Mouse (Mus musculus) liver, adult 2 months (tissue): ENCODE measurements around the gene Mrto4. TPM values are rescaled to one million over a fixed set of nuclear protein-coding genes. Genes with fewer than 3 reads are reported as not detected.
A peak's percentile ranks its signal among the peaks of the same experiment; 100 is the strongest.

Experiments
- DNase-seq: peaks from one replicate; pipeline ENCODE4 v3.0.0-alpha.2; 2011; ENCODE audit warnings: low read depth, low spot score; ENCODE audit errors: extremely low read depth
- H3K27ac ChIP-seq: fragments of 200-500 bp; replicated peaks from 2 replicates; pipeline ENCODE4 v1.5.1; 2012; ENCODE audit warnings: low read depth, mild to moderate bottlenecking, control low read depth, inconsistent platforms, low read length; ENCODE audit not compliant: insufficient read depth
- H3K27me3 ChIP-seq: fragments of 200-500 bp; 2 replicates; pipeline ENCODE4 v1.6.1; 2012; ENCODE audit warnings: mild to moderate bottlenecking, moderate library complexity, low read length, inconsistent platforms; ENCODE audit not compliant: control insufficient read depth, insufficient read depth
- H3K36me3 ChIP-seq: fragments of 200-500 bp; 2 replicates; pipeline ENCODE4 v1.6.1; 2012; ENCODE audit warnings: low read length, inconsistent platforms; ENCODE audit not compliant: control insufficient read depth, insufficient read depth
- H3K4me1 ChIP-seq: fragments of 200-500 bp; 2 replicates; pipeline ENCODE4 v1.6.1; 2011; ENCODE audit warnings: low read length; ENCODE audit not compliant: control insufficient read depth, insufficient read depth
- H3K4me3 ChIP-seq: fragments of 200-500 bp; 2 replicates; pipeline ENCODE4 v1.5.1; 2011; ENCODE audit warnings: low read depth, mild to moderate bottlenecking, control low read depth, low read length, moderate library complexity; ENCODE audit not compliant: insufficient read depth
- H3K79me2 ChIP-seq: fragments of 200-500 bp; 2 replicates; pipeline ENCODE4 v1.6.1; 2012; ENCODE audit warnings: inconsistent platforms, mild to moderate bottlenecking, low read length, moderate library complexity; ENCODE audit not compliant: control insufficient read depth, insufficient read depth
- H3K9ac ChIP-seq: fragments of 200-500 bp; 2 replicates; pipeline ENCODE4 v1.6.1; 2012; ENCODE audit warnings: low read depth, mild to moderate bottlenecking, control low read depth, inconsistent platforms, low read length
- CTCF ChIP-seq: fragments of 200-500 bp; IDR thresholded peaks from 2 replicates; pipeline ENCODE4 v1.5.1; 2011; ENCODE audit warnings: low read depth, low read length, control low read depth
- POLR2A ChIP-seq: fragments of 200-500 bp; IDR thresholded peaks from 2 replicates; pipeline ENCODE4 v1.6.1; 2011; ENCODE audit warnings: low read length, control low read depth; ENCODE audit not compliant: insufficient read depth; ENCODE audit errors: extremely low read depth
- WGBS: fragments of 180-500 bp; shearing (Covaris S2); methylation state at CpG from one replicate; pipeline ENCODE4 v1.1.7; 2018; 5-methylcytosine and 5-hydroxymethylcytosine counted together
- polyA plus RNA-seq: library from polyadenylated mRNA; depleted of rRNA; stranded (reverse); fragments of >200 nt; gene quantifications from 2 replicates; pipeline ENCODE4 v1.2.3, GENCODE M21; 2012
- total RNA-seq: library from RNA; depleted of rRNA; stranded (reverse); fragments of >200 nt; gene quantifications from 2 replicates; pipeline ENCODE4 v1.2.3, GENCODE M21; 2014

Mrto4 gene
- total and polyA plus RNA-seq, 2 experiments: 22.8 to 26.0 TPM

- TF ChIP-seq CTCF (no peak), POLR2A (no peak)
- peak overlapping the region; percentile 91 for H3K9ac ChIP-seq
- peak; percentile 79 for DNase-seq
- WGBS: 12% methylated on average over 14 of the region's 14 CpGs
- peaks cover 11% of the 10 kb centered on the region; the same call in 1 of the 2 replicates for H3K36me3 ChIP-seq
- no peaks in the 10 kb centered on the region for H3K27me3 ChIP-seq
- H3K4me3 ChIP-seq: peak overlapping the region; percentile 75
- peak overlapping the region; percentile 83 for H3K27ac ChIP-seq
- peaks cover 14% of the 10 kb centered on the region for H3K4me1 ChIP-seq
- peaks cover 12% of the 10 kb centered on the region; the same call in 1 of the 2 replicates for H3K79me2 ChIP-seq
Measured at GRCm38 (mm10) chr4:139311707-139312106, 40.7 kb downstream of the Mrto4 start.

GRCm38 (mm10) chr4:139310899-139311701, 41.3 kb downstream of the Mrto4 start:
- Histone ChIP-seq H3K36me3 (peaks cover 11% of the 10 kb centered on the region; the same call in 1 of the 2 replicates), H3K9ac (peak overlapping the region; percentile 91), H3K4me1 (peaks cover 14% of the 10 kb centered on the region), H3K27ac (peak overlapping the region; percentile 83), H3K27me3 (no peaks in the 10 kb centered on the region), H3K4me3 (peak overlapping the region; percentile 75), H3K79me2 (peaks cover 12% of the 10 kb centered on the region; the same call in 1 of the 2 replicates)
- under 1% methylated on average over 53 of the region's 53 CpGs for WGBS
- TF ChIP-seq POLR2A: no peak
- no peak for TF ChIP-seq CTCF
- DNase-seq: peak; percentile 70

GRCm38 (mm10) chr4:139310171-139310898, 42.0 kb downstream of the Mrto4 start, which contains the start of the genes Pqlc2 and Akr7a5:
Gene Pqlc2, minus strand, starts transcription at chr4:139310708.
Gene Akr7a5, plus strand, starts transcription at chr4:139310744.
- Histone ChIP-seq H3K27ac (peak within 1 kb of the TSS; percentile 83), H3K9ac (peak within 1 kb of the TSS; percentile 91), H3K4me1 (peaks cover 14% of the 10 kb centered on the region), H3K79me2 (peaks cover 12% of the 10 kb centered on the region; the same call in 1 of the 2 replicates), H3K27me3 (no peaks in the 10 kb centered on the region), H3K36me3 (peaks cover 5% of the 10 kb centered on the region; the same call in 1 of the 2 replicates), H3K4me3 (peak within 1 kb of the TSS; percentile 75)
- under 1% methylated on average over 63 of the region's 63 CpGs for WGBS
- DNase-seq: peak; percentile 78
- TF ChIP-seq POLR2A: peak; percentile 96
- no peak for TF ChIP-seq CTCF

- WGBS: 27% methylated on average over 6 of the region's 6 CpGs
- H3K9ac ChIP-seq: peak overlapping the region; percentile 76; the same call in 1 of the 2 replicates
- TF ChIP-seq POLR2A (no peak), CTCF (no peak)
- H3K27me3 ChIP-seq: no peaks in the 10 kb centered on the region
- H3K27ac ChIP-seq: no peak overlapping the region
- H3K4me1 ChIP-seq: peaks cover 14% of the 10 kb centered on the region
- peaks cover 12% of the 10 kb centered on the region; the same call in 1 of the 2 replicates for H3K79me2 ChIP-seq
- no peak for DNase-seq
- no peaks in the 10 kb centered on the region; the same call in 1 of the 2 replicates for H3K36me3 ChIP-seq
- H3K4me3 ChIP-seq: peak overlapping the region; percentile 75
Measured at GRCm38 (mm10) chr4:139309651-139310050, 42.7 kb downstream of the Mrto4 start.

- no peaks in the 10 kb centered on the region for H3K27me3 ChIP-seq
- DNase-seq: no peak
- no peaks in the 10 kb centered on the region for H3K36me3 ChIP-seq
- H3K79me2 ChIP-seq: peaks cover 12% of the 10 kb centered on the region; the same call in 1 of the 2 replicates
- 86% methylated on average over 5 of the region's 5 CpGs for WGBS
- no peak overlapping the region for H3K4me3 ChIP-seq
- H3K27ac ChIP-seq: no peak overlapping the region
- TF ChIP-seq CTCF: no peak
- no peak for TF ChIP-seq POLR2A
- peaks cover 14% of the 10 kb centered on the region for H3K4me1 ChIP-seq
- H3K9ac ChIP-seq: no peak overlapping the region
Measured at GRCm38 (mm10) chr4:139307916-139308315, 44.5 kb downstream of the Mrto4 start.
